Mouse (Mus musculus): ENCODE results near the gene Dgki.
"Not testable (repeated sequence)": the region's sequence is repeated elsewhere in the genome, so short reads cannot be mapped to it uniquely, and the experiment has no call there.

GRCm38 (mm10) chr6:37106236-37106635 lies 193.7 kb downstream of the Dgki start:
- TF ChIP-seq USF1 (IDR thresholded peaks at IDR 0.05; ENCODE audit: low read depth); CTCF (IDR thresholded peaks at IDR 0.05; ENCODE audit: control insufficient read depth, insufficient read depth, insufficient read length); CEBPB (IDR thresholded peaks at IDR 0.05; ENCODE audit: low read depth); MYOG (IDR thresholded peaks at IDR 0.05; ENCODE audit: control insufficient read depth, extremely low read depth, insufficient read length); MYOD1 (IDR thresholded peaks at IDR 0.05; ENCODE audit: control insufficient read depth, insufficient read length, low read depth); MAX (IDR thresholded peaks at IDR 0.05); FOSL1 (IDR thresholded peaks at IDR 0.05; ENCODE audit: insufficient read depth, low read length, poor library complexity, severe bottlenecking): not testable (repeated sequence)
